Mouse (Mus musculus) cortical plate, adult 2 months (tissue): ENCODE data around the gene Tinagl1.

Experiments used
- CTCF ChIP-seq: fragments of 200-500 bp; IDR thresholded peaks from 2 replicates; pipeline ENCODE4 v1.5.1; 2011; ENCODE audit warnings: mild to moderate bottlenecking, control low read depth, low read length; ENCODE audit not compliant: insufficient read depth; ENCODE audit errors: extremely low read depth
- POLR2A ChIP-seq: fragments of 200-500 bp; IDR thresholded peaks from 2 replicates; pipeline ENCODE4 v1.6.1; 2011; ENCODE audit warnings: mild to moderate bottlenecking, low read length, control low read depth; ENCODE audit not compliant: insufficient read depth; ENCODE audit errors: extremely low read depth

DNA sequence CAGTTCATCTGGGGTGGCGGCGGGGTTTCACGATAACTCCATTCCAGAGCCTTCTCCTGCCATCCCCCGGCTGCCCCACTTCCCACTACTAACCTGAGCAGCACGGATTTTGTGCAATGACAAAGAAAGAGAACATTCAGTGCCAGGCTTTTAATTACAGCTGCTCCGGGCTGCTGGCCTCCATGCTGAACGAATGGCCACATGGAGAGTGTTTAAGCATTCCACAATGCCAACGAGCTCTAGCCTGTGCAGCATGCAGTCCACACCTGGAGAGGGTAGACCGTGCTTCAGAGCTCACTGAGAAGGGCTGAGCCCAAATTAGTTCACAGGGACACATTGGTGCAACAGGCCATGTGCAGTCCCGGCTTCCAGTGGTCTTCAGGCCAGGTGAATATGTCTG is 44.8 kb downstream of the Tinagl1 start:
- TF ChIP-seq POLR2A (no peak), CTCF (no peak)
